Mouse (Mus musculus): ENCODE measurements around the gene Ywhab.

Gene Ywhab

GRCm38 (mm10) chr2:163994654-163994976 lies at the start of gene Ywhab:
Ywhab (plus strand) TSS chr2:163994960.
- no peak for DNase-seq

GRCm38 (mm10) chr2:163946221-163946620 lies 48.5 kb upstream of the Ywhab start:
- no peak for DNase-seq

GRCm38 (mm10) chr2:163947976-163948375 lies 46.8 kb upstream of the Ywhab start:
- DNase-seq, result no peak

GRCm38 (mm10) chr2:163951770-163952169 lies 43.0 kb upstream of the Ywhab start:
- DNase-seq, result peak; percentile 65

GRCm38 (mm10) chr2:163953622-163954310 lies 41.0 kb upstream of the Ywhab start:
- DNase-seq, result no peak

- DNase-seq, result no peak
These were observed 29.9 kb upstream of the Ywhab start for GRCm38 (mm10) chr2:163964606-163965560.

GRCm38 (mm10) chr2:163965706-163966105 lies 29.1 kb upstream of the Ywhab start:
- no peak for DNase-seq

GRCm38 (mm10) chr2:163968581-163968980 lies 26.2 kb upstream of the Ywhab start:
- peak; percentile 64 for DNase-seq

- DNase-seq, result no peak
These were observed 24.4 kb upstream of the Ywhab start for GRCm38 (mm10) chr2:163970326-163970725.

GRCm38 (mm10) chr2:163974056-163974455 lies 20.7 kb upstream of the Ywhab start:
- DNase-seq, result no peak

- no peak for DNase-seq
These were observed 18.3 kb upstream of the Ywhab start for GRCm38 (mm10) chr2:163976448-163976847.

- no peak for DNase-seq
These were observed 7.5 kb upstream of the Ywhab start for GRCm38 (mm10) chr2:163987233-163987632.

GRCm38 (mm10) chr2:163992871-163993270 lies 1.9 kb upstream of the Ywhab start:
- no peak for DNase-seq

GRCm38 (mm10) chr2:163994977-163995862 lies 460 bp downstream of the Ywhab start:
- DNase-seq, result peak; percentile 91

GRCm38 (mm10) chr2:163996275-163996674 lies 1.5 kb downstream of the Ywhab start:
- DNase-seq, result no peak

- no peak for DNase-seq
These were observed 2.1 kb downstream of the Ywhab start for GRCm38 (mm10) chr2:163996899-163997298.

GRCm38 (mm10) chr2:163998981-163999380 lies 4.2 kb downstream of the Ywhab start:
- no peak for DNase-seq

- DNase-seq, result peak; percentile 59
These were observed 7.9 kb downstream of the Ywhab start for GRCm38 (mm10) chr2:164002637-164003036.

GRCm38 (mm10) chr2:164004503-164004902 lies 9.7 kb downstream of the Ywhab start:
- no peak for DNase-seq

- DNase-seq, result no peak
These were observed 12.2 kb downstream of the Ywhab start for GRCm38 (mm10) chr2:164006932-164007331.

- DNase-seq, result no peak
These were observed 12.8 kb downstream of the Ywhab start for GRCm38 (mm10) chr2:164007547-164007946.

- no peak for DNase-seq
These were observed 13.3 kb downstream of the Ywhab start for GRCm38 (mm10) chr2:164007987-164008545.

- DNase-seq, result no peak
These were observed 14.5 kb downstream of the Ywhab start for GRCm38 (mm10) chr2:164009227-164009626.
